Mouse (Mus musculus): ENCODE measurements around the gene Prdm11. TPM values are rescaled to one million over a fixed set of nuclear protein-coding genes. Genes with fewer than 3 reads are reported as not detected.

Gene Prdm11
- total RNA-seq, 1 experiment from 2014 or later = 9.2 TPM

DNA sequence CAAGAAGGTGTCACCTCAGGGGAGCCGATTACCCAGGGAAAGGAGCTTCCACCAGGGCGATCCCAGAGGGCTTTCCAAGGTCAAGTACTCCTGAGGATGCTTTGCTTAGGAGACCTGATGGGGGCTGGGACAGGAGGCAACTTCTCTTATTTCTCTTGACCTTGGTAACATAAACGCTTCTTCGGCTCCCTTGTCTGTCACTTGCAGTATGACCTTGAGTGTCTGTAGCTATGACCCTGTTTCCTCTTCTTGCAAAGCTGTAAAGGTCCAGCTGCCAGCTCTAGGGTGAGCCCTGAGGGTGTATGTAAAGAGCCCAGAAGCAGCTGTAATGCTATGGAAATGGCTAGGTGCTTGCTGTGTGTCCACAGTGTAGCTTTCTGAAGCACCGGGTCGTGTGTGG lies 1.1 kb upstream of the Prdm11 start:
- no peak for ATAC-seq (replicated peaks; ENCODE audit: low read depth, poor library complexity, severe bottlenecking)

- ATAC-seq (replicated peaks; ENCODE audit: low read depth, poor library complexity, severe bottlenecking) = no peak
These were observed 505 bp upstream of the Prdm11 start for GRCm38 (mm10) chr2:93046509-93046835.

DNA sequence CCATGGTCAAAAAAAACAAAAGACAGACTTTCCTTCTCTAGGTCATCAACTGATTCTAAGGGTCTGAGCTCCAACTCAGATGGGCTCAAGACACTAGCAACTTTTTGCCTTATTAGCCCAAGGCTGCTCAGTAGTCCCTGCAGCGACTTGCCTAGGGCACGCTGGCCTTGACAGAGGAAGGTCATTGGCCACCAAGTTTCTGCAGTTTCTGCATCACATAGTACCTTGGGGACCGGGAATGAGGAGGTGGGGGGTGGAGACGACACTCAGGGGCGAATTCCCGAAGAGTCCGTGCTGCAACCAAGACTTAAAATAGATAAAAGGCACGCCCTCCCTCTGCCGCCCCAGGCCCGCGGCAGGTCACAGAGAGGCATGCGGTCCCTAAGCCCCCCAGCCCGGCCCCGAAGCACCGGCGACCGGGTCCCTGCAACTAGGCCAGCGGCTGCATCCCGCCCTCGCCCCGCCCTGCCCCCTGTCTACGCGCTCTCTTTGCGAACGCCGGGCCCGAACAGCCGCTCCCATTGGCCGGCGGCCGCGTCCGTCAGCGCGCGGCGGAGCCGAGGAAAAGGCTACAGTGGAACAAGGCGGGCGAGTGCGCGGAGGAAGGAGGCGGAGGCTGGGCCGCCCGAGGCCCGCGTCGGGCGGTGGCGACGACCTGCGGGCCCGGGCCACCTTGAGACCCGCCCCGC lies 694 bp downstream of the Prdm11 start:
- peak; percentile 84 for ATAC-seq (replicated peaks; ENCODE audit: low read depth, poor library complexity, severe bottlenecking)

DNA sequence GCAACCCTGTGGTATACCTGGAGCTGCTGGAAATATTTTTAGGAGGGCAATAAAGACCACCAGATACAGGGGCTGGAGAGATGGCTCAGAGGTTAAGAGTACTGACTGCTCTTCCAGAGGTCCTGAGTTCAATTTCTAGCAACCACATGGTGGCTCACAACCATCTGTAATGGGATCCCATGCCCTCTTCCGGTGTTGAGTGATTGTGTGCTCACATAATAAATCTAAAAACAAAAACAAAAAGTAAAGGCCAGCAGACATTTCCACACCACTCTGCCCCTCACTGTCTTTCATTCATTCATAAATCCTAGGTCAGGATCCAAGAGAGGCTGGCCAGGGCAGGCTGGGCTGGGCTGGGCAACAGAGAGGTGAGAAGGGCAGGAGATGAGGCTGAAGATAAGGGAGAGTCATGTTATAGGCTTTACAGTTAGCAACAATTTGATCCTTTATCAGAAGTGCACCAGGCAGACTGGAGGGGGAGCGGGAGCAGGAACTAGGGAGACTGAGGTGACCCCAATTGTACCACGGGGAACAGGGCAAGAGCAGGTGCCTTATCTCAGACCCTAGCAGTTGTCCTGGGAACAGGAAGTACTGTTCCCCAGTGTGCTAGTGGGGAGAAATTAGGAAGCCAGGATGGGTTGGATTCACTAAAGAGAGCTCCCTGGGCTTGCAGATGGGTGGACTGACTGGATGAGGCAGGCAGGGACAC lies 2.4 kb downstream of the Prdm11 start:
- ATAC-seq (replicated peaks; ENCODE audit: low read depth, poor library complexity, severe bottlenecking) = no peak

DNA sequence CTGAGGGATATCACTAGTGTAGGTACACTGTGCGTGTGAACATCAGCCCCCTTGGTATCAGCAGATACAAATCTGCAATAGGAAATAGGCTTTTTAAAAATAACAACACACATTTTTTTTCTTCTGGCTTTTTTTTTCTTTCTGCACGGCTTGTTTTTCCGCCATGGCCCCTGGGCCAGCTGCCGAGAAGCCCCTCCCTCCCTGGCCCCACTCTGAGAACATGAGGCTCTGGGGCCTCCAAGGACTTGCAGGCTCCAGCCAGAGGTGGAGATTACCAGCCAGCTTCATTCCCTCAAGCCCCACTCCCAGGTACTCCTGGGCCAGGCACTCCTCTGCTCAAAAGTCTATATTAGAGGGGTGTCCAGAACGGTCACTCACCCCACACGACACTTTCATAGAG lies 4.5 kb downstream of the Prdm11 start:
- no peak for ATAC-seq (replicated peaks; ENCODE audit: low read depth, poor library complexity, severe bottlenecking)

DNA sequence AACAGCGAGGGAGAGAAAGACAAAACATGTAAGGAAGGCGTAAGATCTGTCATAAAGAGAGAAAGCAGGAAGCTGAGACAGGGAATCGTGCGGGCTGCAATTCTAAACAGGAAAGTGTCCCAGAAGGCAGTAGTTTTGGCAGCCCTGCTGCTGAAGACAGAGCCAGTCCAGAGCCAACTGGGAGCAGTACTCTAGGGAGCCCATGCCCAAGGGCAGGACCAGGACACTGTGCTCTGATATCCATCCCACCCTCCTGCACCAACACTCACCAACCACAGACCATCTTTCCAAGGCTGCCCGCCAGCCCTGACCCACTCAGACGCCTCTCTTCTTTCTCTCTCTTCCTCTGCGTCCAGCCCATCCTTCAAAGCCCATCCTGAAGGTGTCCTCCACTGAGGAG lies 5.1 kb downstream of the Prdm11 start:
- no peak for ATAC-seq (replicated peaks; ENCODE audit: low read depth, poor library complexity, severe bottlenecking)

DNA sequence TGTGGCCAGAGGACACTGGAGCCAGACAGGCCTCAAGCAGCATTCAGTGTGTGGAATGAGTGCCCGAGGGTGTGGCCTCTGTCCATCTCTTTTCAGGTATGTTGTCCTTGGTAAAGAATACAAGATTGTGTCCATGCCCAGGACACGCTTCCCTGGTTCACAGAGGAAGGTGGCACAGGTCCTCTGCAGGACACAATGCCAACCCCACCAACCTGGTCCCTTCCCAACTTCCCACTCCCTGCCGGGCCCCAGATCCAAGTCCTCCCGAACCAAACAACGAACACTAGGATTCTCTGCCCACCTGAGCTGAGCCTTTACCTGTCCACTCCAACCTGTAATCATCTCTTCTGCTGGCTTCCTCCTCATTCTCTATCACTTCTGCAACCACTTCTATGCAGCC lies 6.3 kb downstream of the Prdm11 start:
- ATAC-seq (replicated peaks; ENCODE audit: low read depth, poor library complexity, severe bottlenecking) = no peak

DNA sequence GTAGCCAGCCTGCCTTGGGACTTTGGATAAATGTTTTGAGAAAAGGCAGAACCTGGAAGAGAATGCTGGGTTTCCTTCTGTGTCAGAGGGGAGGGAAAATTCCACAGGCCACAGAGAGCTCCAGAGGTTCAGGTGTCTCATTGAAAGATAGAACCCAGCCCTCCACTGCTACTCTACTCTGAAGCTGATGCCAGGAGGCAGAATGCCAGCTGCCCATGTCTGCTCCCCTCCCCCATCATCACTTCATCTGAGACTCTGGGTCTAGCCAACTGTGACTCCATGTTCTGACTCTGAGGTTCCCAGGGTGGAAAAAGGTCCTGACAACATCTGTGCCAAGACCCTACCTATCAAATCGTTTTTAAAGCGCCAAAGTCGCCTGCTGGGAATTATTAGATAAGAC lies 6.9 kb downstream of the Prdm11 start:
- no peak for ATAC-seq (replicated peaks; ENCODE audit: low read depth, poor library complexity, severe bottlenecking)

DNA sequence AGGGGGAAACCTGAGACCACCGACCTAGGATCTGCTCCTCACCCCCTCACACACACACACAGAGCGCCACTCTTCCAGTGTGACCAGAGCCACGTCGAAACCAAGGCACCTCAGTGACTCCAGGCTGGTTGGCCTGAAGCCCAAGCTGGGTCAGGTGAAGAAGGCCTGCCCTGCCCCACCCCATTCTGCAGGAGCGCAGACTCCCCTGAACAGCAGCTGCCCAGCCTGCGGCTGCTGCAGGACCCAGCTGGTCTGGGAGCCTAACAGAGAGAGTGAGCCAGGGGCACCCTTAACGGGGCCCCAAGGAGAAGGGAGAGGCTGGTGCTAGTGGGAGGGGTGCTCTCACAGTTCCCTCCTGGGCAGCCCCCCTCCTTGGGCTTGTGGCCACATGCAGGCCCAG lies 10.3 kb downstream of the Prdm11 start:
- no peak for ATAC-seq (replicated peaks; ENCODE audit: low read depth, poor library complexity, severe bottlenecking)

DNA sequence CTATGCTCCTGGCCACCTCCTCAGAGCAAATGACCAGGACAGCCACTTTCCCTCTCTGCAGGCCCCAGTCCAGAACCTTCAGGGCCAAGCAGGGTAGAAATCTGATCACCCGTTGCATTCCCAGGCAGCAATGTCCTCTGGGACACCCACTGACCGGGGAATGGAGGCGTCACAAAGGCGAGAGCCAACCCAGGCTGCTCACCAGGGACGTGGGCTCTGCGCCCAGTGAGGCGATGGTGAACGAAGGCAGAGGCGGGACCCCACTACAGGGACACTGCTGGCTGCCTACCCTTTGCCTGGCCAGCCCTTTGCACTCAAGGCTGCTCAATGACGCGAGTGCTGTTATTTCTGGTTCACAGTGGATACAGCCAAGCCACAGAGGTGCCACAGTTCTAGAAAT lies 13.3 kb downstream of the Prdm11 start:
- ATAC-seq (replicated peaks; ENCODE audit: low read depth, poor library complexity, severe bottlenecking) = no peak

GRCm38 (mm10) chr2:93032049-93032448 lies 13.9 kb downstream of the Prdm11 start:
- no peak for ATAC-seq (replicated peaks; ENCODE audit: low read depth, poor library complexity, severe bottlenecking)

DNA sequence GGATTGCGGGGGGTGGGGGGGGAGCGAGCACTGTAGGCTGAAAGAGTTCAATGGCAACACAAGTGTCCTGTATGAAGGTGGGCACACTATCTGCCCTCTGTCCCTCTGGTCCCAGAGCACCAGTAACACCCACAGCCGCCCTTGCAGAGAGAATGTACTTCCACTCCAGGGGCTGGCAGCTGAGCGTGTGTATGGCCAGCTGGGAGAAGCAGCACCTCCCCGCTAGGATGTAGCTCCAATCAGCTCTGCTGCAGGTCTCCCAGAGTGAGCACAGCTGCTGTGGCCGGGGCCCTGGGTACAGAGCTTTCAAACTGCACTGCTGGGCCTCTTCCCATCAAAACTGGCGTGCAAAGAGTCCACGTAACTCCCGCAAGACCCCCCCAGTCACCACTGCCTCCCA lies 14.9 kb downstream of the Prdm11 start:
- no peak for ATAC-seq (replicated peaks; ENCODE audit: low read depth, poor library complexity, severe bottlenecking)

DNA sequence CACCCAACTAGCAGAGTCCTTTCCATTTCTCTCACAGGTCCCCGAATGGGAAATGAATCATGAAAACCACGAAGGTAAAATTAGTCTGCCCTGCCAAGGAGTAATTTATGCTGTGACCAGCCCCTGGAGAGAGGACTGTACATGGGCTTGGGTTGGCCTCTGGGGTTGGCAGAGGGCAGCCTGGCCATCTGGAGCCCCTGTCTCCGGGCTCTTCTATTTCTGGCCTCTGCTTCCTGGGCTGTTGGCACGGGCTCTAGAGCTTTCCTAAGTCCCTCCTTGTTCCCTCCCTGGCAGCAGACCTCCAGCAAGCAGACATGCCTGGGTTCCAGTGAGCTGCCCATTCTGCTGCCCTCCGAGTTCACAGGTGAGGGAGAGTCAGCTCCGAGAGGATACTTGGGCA lies 15.9 kb downstream of the Prdm11 start:
- 0 out of 2 replicates have a peak, but pooled peaks have one; percentile 4 for ATAC-seq (replicated peaks; ENCODE audit: low read depth, poor library complexity, severe bottlenecking)

GRCm38 (mm10) chr2:93029267-93030060 lies 16.5 kb downstream of the Prdm11 start:
- ATAC-seq (replicated peaks; ENCODE audit: low read depth, poor library complexity, severe bottlenecking) = peak; percentile 64

- no peak for ATAC-seq (replicated peaks; ENCODE audit: low read depth, poor library complexity, severe bottlenecking)
These were observed 17.1 kb downstream of the Prdm11 start for GRCm38 (mm10) chr2:93028865-93029264.

DNA sequence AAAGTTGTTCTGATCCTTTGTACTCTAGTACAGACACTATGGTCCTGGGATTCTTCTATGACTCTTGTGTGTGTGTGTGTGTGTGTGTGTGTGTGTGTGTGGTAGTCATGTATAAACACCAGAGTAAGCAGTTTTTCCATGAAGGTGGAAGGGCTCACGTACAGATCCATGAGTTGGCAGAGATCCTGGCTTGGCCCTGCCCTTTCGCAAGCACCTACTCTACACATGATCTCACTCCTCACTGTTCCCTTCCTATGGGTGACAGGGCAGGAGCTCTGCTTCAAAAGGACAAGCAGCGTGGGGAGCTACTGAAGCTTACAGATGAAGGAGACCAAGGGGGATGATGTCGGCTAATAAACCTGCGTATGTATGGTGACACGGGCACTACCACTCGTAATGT lies 18.3 kb downstream of the Prdm11 start:
- ATAC-seq (replicated peaks; ENCODE audit: low read depth, poor library complexity, severe bottlenecking) = no peak

DNA sequence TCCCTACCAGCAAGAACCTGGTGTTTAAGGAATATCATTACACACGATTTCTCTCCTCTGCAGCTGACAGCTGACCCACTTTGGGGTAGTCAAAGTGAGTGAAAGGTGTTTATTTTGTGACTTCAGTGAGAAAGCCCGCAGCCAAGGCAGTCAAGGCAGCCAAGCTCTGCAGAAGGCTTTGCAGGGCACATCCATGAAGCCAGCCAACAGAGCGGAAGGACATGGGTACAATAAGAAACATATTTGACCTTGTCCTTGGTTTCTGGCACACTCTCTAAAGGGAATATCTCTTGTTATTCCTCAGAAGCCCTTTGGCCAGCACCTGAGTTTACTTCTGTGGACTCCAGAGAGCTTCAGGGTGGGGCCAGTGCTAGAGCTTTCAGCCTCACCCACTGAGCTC lies 21.5 kb downstream of the Prdm11 start:
- no peak for ATAC-seq (replicated peaks; ENCODE audit: low read depth, poor library complexity, severe bottlenecking)

DNA sequence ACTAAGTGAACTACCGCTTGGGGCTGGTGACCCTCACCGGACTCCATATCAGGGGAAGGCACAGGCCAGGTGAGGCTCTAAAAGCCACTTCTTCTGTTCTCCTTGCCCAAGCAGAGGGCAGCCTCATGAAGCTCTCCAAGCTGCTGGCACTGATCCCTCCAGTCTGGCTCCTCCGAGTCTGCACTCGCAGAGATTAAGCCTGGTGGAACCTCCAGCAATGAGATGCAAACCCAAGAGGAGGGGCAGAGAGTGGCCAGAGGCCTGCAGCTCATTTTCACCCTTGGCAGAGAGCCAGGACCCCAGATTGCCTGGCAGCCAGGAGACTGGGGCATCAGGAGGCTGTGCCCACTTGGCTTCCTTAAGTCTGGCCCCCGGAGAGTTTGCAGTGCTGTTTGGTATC lies 27.1 kb downstream of the Prdm11 start:
- ATAC-seq (replicated peaks; ENCODE audit: low read depth, poor library complexity, severe bottlenecking) = no peak

GRCm38 (mm10) chr2:93017151-93017550 lies 28.8 kb downstream of the Prdm11 start:
- no peak for ATAC-seq (replicated peaks; ENCODE audit: low read depth, poor library complexity, severe bottlenecking)

GRCm38 (mm10) chr2:93015041-93015440 lies 30.9 kb downstream of the Prdm11 start:
- peak; percentile 13; the same call in 1 of the 2 replicates for ATAC-seq (replicated peaks; ENCODE audit: low read depth, poor library complexity, severe bottlenecking)

Measured in common myeloid progenitor, adult 5-6 weeks (primary cell).